Mouse (Mus musculus) small intestine, adult 2 months (tissue): ENCODE data around the gene Axin1.

Experiments used
- CTCF ChIP-seq: fragments of 200-500 bp; IDR thresholded peaks from 2 replicates; pipeline ENCODE4 v1.5.1; 2012; ENCODE audit warnings: low read depth, mild to moderate bottlenecking, control low read depth, inconsistent platforms, low read length, moderate library complexity, mixed read lengths; ENCODE audit not compliant: insufficient replicate concordance, insufficient read length; ENCODE audit errors: extremely low read depth
- POLR2A ChIP-seq: fragments of 200-500 bp; IDR thresholded peaks from 2 replicates; pipeline ENCODE4 v1.6.1; 2012; ENCODE audit warnings: low read depth, mild to moderate bottlenecking, control low read depth, inconsistent platforms, low read length, moderate library complexity

DNA sequence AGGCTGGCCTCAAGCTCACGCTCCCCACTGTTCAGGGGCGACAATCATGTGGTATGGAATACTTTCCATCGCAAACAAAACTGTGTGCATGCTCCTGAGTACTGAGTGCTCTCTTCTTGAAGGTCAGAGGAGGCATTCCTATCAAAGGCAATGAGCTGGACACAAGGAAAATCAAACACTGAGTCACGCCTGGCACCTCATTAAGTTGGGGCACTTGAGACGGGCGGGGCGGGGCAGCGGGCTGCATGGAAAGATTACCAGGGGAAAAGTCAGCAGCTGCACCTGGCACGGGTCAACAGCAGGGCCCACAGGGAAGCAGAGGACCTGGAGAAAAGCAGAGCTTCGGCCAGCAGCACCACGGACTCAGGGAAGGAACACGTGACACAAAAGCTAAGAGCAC, 86.7 kb downstream of the Axin1 start:
- TF ChIP-seq CTCF: no peak
- TF ChIP-seq POLR2A: no peak
